Mouse (Mus musculus) lung, postnatal 0 days (tissue): ENCODE results near the gene Trdmt1.

Source experiments
- CTCF ChIP-seq: IDR thresholded peaks from 2 replicates; pipeline ENCODE4 v1.5.1; 2016; ENCODE audit warnings: antibody characterized with exemption, mild to moderate bottlenecking
- EP300 ChIP-seq: IDR thresholded peaks from 2 replicates; pipeline ENCODE4 v1.6.1; 2016; ENCODE audit warnings: antibody characterized with exemption, mild to moderate bottlenecking, control low read depth

GRCm38 (mm10) chr2:13492927-13493326, 51.5 kb downstream of the Trdmt1 start:
- TF ChIP-seq EP300, result no peak
- TF ChIP-seq CTCF, result no peak
